Mouse (Mus musculus) erythroblast, embryonic 14.5 days (primary cell): Measurements from ENCODE around the gene Slc22a22.

ENCODE experiments used
- GATA1 ChIP-seq: IDR thresholded peaks from 2 replicates; pipeline ENCODE4 v1.6.1; 2012; ENCODE audit warnings: low read length, inconsistent platforms, mixed read lengths
- TAL1 ChIP-seq: IDR thresholded peaks from 3 replicates; pipeline ENCODE4 v1.6.1; 2012; ENCODE audit warnings: low read length, inconsistent platforms, mixed read lengths

- no peak for TF ChIP-seq GATA1
- no peak for TF ChIP-seq TAL1
Measured at GRCm38 (mm10) chr15:57434710-57435404, 42.6 kb downstream of the Slc22a22 start.
